Mouse (Mus musculus) adrenal gland, postnatal 10 days (tissue): Measurements from ENCODE around the gene Smarca5. TPM values are rescaled to one million over a fixed set of nuclear protein-coding genes. Genes with fewer than 3 reads are reported as not detected.

Source experiments
- DNase-seq: peaks from one replicate; pipeline ENCODE4 v3.0.0; 2021; ENCODE audit warnings: mixed read lengths
- long read RNA-seq, 2 experiments: library from polyadenylated mRNA; stranded (forward); transcript quantifications; one replicate each; pipeline ENCODE4 v2.0.0; 2021
- total RNA-seq, 2 experiments: library from RNA; stranded (reverse); gene quantifications; 2 replicates each; pipeline ENCODE4 v1.2.3; 2021

Gene Smarca5
- total RNA-seq = 10 to 100 TPM; 62.0 to 63.1 TPM
- long read RNA-seq, experiment 1, full-length matches to known transcripts = 47 of 87 reads
- long read RNA-seq, experiment 1, partial matches to known transcripts = 35 of 87 reads
- long read RNA-seq, experiment 1, other reads (novel, unspliced or antisense) = 5 of 87 reads
- long read RNA-seq, experiment 2, full-length matches to known transcripts = 45 of 52 reads
- long read RNA-seq, experiment 2, partial matches to known transcripts = 7 of 52 reads
- long read RNA-seq, experiment 2, other reads (novel, unspliced or antisense) = 0 of 52 reads

DNA sequence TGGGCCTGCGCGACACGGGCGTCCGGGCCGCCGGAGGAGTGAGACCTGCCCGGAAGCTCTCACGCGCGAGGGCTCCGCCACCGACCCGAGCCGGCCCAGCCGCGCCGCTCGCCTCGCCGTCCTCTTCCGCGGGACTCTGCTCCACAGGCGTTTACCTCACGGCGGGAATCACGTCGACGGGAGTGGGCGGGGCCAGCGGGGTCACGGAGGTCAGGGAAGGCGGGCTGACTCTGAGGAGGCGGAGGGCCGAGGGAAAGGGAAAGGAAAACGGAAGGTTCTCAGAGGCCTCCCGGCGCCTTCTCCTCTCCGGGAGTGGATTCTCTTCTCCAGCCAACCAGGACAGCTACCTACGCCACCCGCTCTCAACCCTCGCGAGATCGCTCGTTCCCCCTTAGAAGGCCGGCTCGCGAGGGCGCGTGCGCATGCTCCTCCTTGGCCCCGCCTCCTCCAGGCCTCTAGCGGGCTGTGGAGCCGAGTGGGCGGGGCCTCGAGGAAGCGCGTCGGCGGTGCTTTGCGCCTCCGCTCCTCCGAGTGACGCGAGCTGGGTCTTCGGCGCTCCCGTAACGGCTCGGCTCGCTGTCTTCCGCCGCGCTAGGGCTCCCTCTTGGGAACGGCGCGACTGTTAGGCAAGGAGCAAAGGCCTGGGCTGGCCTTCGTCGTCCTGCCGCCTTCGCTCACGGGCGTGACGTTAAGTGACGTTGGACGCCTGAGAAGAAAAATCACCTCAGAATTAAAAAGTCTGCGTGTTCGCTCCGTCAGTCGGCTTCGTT is at the start of gene Smarca5:
TSS of gene Smarca5 (minus strand) at position 343 of the 770 bp plus-strand sequence.
- peak; percentile 97 for DNase-seq

DNA sequence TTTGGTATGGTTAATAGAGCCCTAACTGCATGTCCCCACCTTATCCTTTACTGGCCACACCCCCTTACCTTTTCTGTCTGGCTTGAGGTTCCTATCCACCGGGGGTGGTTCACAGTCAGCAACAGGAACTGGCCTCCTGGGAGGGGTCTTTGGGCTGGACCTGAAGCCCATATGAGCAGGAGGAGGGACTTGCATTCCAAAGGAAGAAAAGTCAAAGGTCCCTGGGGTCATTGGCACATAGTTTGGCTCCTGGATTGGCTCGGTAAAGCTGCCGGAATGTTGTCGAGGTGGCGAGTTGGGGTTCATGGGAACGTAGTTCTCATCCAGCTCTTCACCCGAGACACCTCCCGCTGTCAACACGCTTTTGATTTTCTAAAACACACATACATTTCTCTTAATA is 45.3 kb upstream of the Smarca5 start:
- no peak for DNase-seq

DNA sequence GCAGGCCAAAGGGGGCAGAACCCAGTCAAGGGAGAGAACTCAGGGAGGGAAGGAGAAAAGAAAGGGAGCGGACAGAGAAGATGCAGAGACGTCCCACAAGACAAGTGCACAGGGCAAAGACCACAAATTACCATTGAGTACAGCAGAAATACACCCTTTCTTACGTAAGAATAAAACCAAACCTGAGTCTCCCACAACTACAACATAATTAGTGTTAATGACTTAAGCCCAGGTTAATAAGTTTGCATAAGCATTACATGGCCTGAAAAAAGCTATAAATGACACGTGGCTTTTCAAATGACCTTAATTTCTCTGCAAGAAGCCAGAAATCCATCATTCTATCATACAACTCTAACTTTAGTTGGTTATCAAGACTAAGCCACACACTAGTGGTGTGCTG is 44.0 kb upstream of the Smarca5 start:
- DNase-seq = no peak

DNA sequence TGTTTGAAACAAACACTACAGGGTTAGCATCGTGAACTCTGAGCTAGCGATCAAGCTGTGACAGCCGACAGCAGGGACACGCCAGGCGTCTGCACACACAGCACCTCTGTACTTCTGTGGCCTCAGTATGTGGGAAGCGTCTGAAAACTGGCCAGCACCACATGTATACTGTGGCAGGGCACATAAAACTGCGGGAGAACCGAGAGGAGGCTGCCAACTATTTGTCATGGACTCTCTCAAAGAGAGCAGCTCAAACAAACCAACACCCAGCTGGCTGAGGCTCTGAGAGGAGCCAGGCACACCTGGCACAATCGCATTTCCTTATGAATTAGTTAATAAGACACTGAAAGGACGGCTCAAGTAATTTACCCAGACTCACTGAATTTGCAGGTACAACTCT is 42.0 kb upstream of the Smarca5 start:
- no peak for DNase-seq

DNA sequence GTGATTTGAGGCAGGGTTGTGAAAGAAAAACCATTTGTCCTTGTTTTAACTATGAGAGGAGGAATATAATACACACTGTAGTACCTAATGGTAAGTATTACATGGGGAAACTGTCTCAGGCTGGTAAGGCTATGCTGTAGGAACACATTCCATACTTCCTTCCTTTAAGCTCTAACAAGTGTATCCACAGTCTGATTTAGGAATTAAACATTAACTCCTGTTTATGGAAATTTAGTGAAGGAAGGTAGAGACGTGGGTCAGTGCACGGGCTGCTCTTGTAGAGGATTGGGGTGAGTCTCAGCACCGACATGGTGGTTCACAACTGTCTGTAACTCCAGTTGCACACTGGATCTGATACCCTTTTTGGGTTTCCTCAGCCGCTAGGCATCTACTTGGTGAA is 41.0 kb upstream of the Smarca5 start:
- DNase-seq = no peak

DNA sequence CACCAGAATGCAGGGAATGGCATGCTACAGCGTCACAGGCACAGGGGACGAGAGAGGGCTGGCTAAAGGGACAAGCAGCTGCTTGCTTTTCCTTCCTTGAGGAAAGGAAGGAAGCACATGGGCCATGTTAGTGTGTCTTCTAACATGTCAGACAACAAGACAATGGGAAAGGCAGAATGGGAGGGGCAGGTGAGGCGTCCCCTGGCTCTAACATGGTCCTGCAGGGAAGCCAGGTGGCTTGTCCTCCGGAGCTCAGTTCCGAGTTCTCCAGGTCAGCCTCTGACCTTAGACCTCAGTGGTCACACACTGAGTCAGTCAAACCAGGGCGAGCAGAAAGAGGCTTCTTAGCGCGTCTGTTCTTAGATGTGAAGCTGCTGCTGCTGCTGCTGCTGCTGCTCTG is 37.1 kb upstream of the Smarca5 start:
- DNase-seq = no peak

DNA sequence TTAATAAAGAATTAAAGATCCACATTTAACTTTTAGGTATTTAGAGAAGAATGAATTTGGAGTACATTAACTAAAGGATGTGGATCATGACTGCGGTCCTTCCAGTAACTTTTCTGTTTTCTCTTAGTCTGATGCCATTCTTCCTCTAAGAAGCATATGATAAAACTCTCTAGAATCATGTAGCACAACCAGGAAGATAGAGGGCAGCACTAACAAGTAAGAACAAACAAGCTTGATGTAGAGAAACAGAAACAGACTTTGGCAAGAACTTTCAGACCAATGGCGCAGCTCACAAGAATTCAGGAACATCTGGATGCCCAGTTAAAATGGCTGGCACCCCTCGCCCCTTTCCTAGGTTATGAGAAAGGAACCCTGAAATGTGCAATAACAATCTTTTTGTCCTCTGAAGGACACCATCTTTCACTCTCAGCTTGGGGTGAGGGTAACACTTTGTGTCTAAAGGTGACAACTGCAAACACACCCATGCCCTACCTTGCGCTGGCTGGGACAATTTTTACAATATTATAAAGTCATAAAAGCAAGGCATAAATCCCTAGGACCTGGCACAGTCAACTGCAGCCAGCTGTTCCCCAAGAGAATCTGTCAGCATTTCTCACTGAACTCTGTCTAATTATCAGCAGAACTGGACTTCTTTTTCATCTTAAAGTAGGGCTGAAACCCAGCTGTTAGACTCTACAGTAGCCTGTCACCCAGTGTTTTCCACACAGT is 33.6 kb upstream of the Smarca5 start:
- DNase-seq = no peak

DNA sequence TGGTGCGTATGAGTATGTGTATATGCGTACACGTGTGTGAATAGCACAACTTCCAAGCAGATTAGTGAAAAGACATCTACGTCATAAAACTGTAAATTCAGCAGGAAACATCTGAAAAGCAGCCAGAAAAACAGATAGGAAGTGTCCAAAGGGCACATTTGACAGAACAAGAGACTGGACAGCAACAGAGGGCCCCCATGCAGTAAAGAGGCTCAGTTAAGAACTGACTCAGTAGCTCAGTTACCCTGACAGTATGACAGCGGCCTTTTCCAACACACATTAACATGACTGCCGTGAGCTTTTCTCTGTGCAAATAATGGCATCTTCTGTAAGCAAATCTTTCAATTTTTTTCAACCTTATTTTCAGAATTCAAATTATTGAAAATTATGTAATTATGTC is 29.2 kb upstream of the Smarca5 start:
- no peak for DNase-seq

DNA sequence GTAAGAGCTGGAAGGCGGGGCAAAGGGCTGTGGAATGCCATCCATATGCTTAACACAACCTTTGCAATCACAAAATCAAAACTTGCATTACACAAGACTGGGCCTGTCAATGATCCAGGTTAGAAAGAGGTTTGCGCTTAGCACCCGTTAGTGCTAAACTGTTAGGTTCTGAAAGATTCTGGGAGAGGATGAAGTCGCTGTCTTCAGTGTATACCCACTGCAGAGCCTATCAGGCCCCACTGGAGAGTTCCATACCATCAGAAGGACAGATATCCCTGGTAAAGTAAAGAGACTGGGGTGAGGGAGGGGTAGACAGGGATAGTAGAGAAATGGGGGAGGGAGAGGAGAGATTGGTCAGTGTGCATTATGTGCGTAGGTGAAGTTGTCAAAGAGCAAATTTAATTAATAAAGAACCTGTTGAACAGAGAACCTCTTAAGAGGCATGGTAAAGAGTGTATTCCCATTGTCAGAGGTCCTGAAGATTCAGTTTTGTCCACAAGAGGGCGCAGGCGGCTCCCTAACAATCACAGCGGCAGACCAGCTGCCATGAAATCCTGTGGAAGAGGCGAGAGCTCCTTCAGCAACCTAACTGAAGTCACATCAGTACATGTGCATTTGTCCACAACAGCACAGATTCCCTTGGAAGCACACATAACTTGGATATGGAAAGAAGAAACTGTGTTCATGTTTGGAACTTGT is 13.9 kb upstream of the Smarca5 start:
- peak; percentile 89 for DNase-seq

DNA sequence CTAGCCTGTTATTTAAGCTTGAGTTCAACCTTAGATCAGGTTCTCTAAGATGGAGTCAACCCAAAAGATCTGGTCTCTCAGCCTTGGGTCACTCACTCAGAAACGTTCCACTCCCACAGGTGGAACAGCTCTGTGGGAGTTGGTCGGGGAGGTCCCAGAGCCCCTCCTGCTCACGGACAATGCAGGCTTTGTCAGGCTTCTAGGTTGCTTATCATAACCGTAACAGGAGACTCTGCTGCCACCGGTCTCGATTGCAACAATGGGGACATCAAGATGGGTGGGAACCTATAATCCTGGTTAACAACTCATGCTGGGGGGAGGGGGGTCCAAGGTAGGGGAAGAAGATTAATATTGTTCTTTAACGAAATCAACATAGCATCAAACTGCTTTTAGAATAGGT is 13.1 kb upstream of the Smarca5 start:
- DNase-seq = no peak

DNA sequence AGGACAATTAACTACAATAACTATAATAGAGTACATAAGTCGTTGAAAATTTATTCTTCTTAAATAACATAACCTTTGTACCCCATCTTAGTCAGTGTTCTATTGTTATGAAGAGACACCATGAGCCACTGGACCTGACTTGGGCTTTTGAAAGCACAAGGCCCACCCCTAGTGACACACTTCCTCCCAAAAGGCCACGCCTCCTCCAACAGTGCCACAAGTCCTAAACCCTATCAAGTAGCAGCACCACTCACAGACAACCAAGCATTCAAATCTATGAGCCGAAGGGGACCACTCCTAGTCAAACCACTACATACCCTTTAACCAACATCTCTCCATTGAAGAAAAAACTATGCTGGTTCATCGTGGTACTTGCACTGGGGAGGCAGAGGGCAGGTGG is 9.8 kb upstream of the Smarca5 start:
- no peak for DNase-seq

DNA sequence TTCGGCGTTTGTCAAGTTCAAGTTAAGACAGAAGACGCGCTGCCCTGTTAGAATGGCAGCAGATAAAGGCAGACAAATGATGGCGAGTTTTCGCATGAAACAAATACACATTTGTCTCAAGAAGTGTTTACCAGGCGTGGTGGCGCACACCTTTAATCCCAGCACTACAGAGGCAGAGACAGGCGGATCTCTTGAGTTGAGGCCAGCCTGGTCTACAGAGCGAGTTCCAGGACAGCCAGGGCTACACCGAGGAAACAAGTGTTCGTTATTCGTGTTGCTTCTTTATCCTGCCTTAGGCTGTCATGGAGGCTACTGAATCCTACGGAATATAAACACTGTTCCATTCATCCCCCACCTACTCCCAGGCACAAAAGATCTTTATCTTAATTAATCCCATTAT is 635 bp upstream of the Smarca5 start:
- DNase-seq = no peak

DNA sequence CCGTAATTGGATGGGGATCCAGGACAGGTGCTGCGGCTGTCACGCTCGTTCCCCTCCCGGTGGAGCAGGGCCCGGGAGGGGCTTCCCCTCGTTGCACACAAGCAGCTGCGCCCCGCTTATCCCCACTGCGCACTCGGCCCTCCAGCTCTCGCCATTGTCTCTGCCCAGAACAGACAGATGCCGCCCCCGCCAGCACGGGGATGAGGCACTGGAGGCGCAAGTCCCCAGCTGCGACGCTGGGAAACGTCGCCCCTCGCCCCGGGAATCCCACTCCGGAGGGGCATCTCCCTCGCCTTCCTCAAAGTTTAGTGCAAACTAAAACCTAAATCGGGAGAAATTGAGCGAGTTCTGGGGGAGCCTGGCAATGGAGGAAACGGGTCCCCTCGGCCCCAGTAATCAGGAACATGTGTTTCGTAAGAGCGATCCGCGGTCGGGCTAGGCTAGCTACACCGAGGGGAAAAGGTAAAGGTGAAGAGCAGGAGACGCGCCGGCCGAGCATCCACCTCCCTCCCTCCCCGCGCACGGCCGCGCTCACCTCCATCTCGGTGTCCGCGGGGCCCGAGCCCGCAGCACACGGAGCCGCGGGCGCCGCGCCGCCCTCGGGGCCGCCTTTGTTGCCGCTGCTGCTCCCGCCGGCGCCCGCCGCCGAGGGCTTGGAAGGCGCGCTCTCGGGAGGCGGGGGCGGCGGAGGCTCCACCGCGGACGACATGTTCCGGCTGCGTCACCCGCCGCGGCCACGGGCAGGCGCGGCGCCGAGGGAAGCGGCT is 726 bp downstream of the Smarca5 start:
- peak; percentile 56 for DNase-seq

DNA sequence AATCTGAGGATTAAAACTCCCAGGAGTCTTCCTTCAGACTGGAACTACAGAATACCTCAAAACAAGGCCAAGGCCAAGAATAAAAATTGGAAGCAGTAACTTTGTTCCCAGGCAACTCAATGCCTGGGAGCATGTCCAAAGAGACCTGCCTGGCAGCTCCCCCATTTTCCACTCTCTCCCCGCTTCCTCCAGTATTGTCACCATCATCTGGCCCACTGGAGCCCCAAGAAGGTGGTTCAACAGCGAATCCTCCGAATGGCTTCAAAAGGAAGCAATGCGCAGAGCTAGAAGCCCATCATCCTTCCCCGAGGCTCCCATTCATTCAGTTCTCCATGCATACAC is 1.3 kb downstream of the Smarca5 start:
- DNase-seq = peak; percentile 71

DNA sequence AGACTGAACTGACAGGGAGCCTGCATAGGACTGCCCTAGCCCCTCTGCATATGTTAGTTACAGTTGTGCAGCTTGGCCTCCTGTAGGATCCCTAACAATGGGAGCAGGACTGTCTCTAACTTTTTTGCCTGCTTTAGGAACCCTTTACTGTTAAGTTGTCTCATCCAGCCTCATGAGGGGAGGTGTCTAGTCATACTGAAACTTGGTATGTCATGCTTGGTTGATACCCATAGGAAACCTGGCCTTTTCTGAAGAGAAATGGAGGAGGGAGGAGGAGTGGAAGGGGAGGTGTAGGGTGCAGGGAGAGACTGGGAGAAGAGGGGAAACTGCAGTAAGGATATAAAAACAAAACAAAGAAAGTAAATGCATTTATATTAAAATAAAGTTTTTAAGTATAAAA is 7.0 kb downstream of the Smarca5 start:
- DNase-seq = no peak

DNA sequence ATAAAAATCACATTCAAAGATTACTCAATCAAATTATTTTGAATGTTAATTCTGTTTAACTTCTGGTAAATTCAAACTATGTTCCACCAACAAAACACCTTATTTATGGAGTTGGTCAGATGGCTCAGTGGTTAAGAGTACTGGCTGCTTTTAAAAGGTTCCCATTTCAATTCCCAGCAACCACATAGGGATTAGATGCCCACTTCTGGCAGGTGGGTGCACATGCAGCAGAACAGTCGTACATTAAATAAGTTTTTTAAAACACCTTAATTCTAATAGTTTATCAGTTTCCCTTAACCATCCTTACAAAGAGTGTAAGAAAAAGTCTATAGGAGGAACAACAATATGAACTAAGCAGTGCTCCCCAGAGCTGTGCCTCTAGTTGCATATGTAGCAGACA is 24.8 kb downstream of the Smarca5 start:
- no peak for DNase-seq

DNA sequence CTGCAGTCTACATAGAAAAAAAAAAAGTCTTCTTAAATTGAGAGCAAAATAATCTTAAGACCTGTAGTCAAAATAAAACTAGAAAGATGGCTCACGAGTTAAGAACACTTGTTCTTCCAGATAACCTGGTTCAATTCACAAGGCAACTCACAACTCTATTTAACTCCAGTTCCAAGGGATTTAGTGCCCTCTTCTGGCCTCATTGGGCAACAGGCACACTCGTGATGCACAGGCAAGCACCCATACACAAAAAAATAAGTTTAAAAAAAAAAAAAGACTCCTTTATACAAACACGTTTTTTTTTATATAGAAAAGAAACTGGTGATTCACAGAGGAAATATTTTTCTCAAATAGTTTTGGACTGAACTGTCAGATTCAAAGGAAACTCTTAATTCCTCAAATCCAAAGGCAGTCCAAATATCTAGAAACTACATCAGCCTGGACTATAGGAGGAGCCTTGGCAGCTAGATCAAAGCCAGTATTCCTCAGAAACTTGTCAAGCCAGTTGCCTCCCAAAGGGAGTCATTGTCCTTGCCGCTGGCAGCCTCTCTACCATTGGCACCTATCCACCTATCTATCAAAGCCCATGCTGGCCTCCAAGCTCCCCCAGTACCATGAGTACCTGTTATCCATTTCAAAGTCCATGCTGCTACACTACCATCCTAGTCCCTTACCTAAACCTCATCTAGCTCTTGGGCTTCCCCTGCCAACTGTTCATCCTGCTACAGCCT is 28.5 kb downstream of the Smarca5 start:
- DNase-seq = peak; percentile 42

DNA sequence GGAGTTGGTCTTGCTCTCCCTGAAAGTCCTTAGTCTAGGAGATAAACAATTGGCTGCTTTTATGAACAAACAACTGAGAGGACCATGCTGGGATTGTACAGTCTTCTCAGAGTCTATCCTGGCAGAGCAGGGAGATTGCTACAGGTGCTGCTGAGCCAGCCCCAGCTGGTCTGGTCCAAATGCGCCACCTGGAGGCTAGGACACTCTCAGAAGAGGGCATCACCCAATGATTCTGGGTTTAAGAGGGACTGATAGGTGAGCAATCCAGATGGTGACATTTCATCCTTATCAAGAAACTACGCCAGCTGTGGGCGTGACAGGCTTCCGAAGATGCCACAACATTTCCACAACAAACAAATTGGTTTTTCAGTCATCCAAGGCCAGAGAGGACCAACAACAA is 51.2 kb downstream of the Smarca5 start:
- DNase-seq = peak; percentile 86

DNA sequence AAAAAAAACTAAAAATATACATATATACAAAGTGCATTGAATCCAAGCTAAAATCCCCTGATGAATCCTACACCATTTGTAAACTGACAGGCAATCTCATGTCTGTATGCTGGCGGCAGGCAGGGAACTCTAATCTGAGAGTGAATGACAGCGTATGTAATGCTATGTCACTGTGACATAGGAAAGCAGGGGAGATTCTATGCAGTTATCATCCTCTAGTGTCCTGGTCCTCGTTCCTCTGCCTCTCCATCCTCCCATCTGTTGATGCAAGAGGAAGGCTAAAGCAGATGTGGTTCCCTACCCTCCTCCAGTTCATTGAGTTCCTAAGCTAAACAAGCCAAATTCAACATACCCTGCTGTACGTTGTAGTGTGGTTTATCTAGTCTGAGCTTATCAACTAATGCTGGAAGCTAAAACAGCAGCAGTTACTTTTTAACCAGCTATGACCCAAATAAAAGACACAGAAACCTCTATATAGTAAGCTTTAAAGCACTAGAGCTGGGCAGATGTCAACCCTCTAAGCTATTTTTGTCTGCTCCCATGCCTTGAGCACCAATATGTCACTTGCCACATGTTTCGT is 55.5 kb downstream of the Smarca5 start:
- no peak for DNase-seq

DNA sequence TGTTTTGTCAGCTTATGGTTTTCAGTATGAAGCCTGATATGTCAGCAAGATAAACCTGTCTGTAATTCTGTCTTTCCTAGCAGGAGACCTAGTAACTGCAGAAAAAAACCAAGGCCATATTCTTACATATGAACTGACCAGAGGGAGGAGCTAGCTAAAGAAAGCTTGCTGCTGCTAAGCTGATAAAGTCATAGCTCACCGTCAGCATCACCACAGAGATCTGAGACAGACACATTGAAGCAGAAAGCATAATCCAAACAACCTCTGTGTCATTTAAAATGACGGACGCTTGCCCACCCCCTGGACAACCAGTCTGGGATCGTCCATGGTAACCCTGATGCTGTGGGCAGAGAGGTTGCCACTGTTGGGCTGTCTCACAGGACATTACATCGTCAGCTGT is 56.7 kb downstream of the Smarca5 start:
- no peak for DNase-seq
